Mouse (Mus musculus): Measurements from ENCODE around the gene Iqcf5.

GRCm38 (mm10) chr9:106466721-106467120, 47.7 kb upstream of the Iqcf5 start:
- TF ChIP-seq CTCF (IDR thresholded peaks at IDR 0.05; ENCODE audit: borderline replicate concordance, insufficient read depth, low read depth, low read length) = no peak
- TF ChIP-seq POLR2A (IDR thresholded peaks at IDR 0.05; ENCODE audit: borderline replicate concordance, insufficient read depth, low read length) = no peak
